Mouse (Mus musculus): ENCODE measurements around the gene Gm6880. TPM values are rescaled to one million over a fixed set of nuclear protein-coding genes. Genes with fewer than 3 reads are reported as not detected.

The Gm6880 gene
- total and polyA plus RNA-seq, 3 experiments = 0.59 TPM; not detected in 2

DNA sequence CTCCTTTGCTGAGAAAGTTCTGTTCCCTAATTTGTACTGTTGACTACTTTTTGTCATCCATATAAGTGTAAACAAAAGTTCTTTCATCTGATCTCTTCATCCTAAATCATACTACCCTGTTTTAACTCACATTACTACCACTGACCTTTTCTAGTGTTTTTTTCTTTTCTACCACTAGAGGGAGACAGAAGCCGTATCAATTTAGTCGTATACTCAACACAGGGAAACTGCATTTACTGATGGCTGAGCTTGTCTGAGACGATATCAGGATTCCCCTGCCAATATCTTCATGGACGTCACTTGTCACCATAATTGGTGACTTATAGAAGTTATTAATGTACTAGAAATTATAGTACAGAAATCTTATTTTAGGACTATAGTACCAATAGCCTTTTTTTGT lies 28.4 kb downstream of the Gm6880 start:
- in situ Hi-C loops (cut with MboI; ENCODE audit: low pct_ligation_motif_present, low pct_unique_long_range_greater_than_20kb, low sequenced_read_pairs) = no loop called here
- Histone ChIP-seq H3K9ac (ENCODE audit: insufficient read depth, low read depth) (no peak overlapping the region), H3K4me1 (ENCODE audit: control insufficient read depth in 1 of 2, insufficient read depth in 2 of 2) (no peaks in the 10 kb centered on the region), H3K4me3 (replicated peaks in 1 of 3; ENCODE audit: low read depth in 2 of 3, low read length in 2 of 3, poor library complexity in 1 of 3) (no peak overlapping the region), H3K27ac (ENCODE audit: insufficient read depth, low read depth) (no peak overlapping the region), H3K36me3 (replicated peaks in 1 of 2; ENCODE audit: control insufficient read depth in 1 of 2, insufficient read depth in 1 of 2, low read length in 1 of 2) (peaks cover 20 to 40% of the 10 kb centered on the region in 2 experiments), H3K4me2 (ENCODE audit: insufficient read depth, low read depth, poor library complexity, severe bottlenecking) (no peak overlapping the region), H3K9me3 (replicated peaks; ENCODE audit: low read length) (no peaks in the 10 kb centered on the region), H3K79me2 (replicated peaks; ENCODE audit: control insufficient read depth, extremely low read depth, insufficient read depth, poor library complexity, severe bottlenecking) (no peaks in the 10 kb centered on the region), H3K27me3 (replicated peaks) (no peaks in the 10 kb centered on the region)
- TF ChIP-seq E2F4 (IDR thresholded peaks at IDR 0.05; ENCODE audit: insufficient replicate concordance, low read depth, low read length) (no peak), CTCF (conservative IDR thresholded peaks at IDR 0.05 in 1 of 2, IDR thresholded peaks at IDR 0.05 in 1 of 2; ENCODE audit: low read depth in 2 of 2, low read length in 2 of 2) (peak; percentile 14 to 67; a peak in 2 of 4 replicates), BHLHE40 (IDR thresholded peaks at IDR 0.05; ENCODE audit: low read depth, low read length) (no peak), MEF2A (IDR thresholded peaks at IDR 0.05; ENCODE audit: borderline replicate concordance, low read depth, low read length) (no peak), SMC3 (IDR thresholded peaks at IDR 0.05; ENCODE audit: low read depth, low read length) (no peak), RAD21 (IDR thresholded peaks at IDR 0.05; ENCODE audit: low read depth, low read length) (peak; percentile 66), JUND (conservative IDR thresholded peaks at IDR 0.05; ENCODE audit: low read depth, low read length) (no peak), NELFE (IDR thresholded peaks at IDR 0.05; ENCODE audit: low read depth, low read length) (no peak)
- DNase-seq (ENCODE audit: extremely low read depth) = peak; percentile 46
- dilution Hi-C loops (cut with MboI; ENCODE audit: extremely low pct_ligation_motif_present, extremely low pct_unique_long_range_greater_than_20kb, low sequenced_read_pairs) = no loop called here

DNA sequence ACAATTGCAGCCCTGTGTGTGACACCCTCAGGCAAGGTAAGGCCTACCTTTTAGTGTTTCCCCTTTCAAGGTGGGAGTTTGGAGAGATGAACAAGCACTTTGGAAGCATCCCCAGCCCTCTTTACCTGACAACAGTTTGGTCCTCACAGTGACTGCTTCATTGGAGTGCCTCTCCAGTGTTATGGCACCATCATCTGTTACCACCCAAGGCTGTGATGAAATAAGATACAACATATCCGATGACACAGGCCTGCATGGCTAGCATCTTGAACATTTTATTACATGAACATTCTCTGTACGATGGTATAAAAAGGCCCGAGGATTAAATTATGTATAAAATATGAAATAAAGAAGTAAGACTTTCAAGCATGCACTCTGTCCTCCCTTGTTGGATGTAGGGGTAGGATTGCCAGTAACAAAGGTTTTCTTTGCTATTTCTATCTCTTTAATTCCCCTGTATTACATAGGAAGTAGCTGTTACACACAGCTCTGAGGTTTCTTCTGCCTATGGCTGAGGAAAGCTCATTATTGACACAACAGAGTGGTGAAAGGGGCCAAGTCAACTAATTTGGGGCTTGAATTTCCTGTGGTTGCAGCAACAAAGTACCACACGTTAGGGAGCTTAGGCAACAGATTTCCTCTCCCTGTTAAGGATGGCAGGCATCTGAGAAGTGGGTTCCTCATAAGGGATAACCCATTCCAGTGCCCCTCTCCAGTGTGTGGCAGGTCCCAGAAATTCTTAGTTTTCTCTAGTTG lies 29.9 kb downstream of the Gm6880 start:
- in situ Hi-C loops (cut with MboI; ENCODE audit: low pct_ligation_motif_present, low pct_unique_long_range_greater_than_20kb, low sequenced_read_pairs) = no loop called here

More for the DNA sequence above, 29.9 kb downstream of the Gm6880 start:
- Histone ChIP-seq H3K4me2 (ENCODE audit: insufficient read depth, low read depth, poor library complexity, severe bottlenecking) (no peak overlapping the region), H3K4me3 (replicated peaks in 1 of 3; ENCODE audit: low read depth in 2 of 3, low read length in 2 of 3, poor library complexity in 1 of 3) (no peak overlapping the region), H3K36me3 (replicated peaks in 1 of 2; ENCODE audit: control insufficient read depth in 1 of 2, insufficient read depth in 1 of 2, low read length in 1 of 2) (peaks cover 27 to 51% of the 10 kb centered on the region in 2 experiments), H3K27ac (ENCODE audit: insufficient read depth, low read depth) (no peak overlapping the region), H3K27me3 (replicated peaks) (no peaks in the 10 kb centered on the region), H3K9ac (ENCODE audit: insufficient read depth, low read depth) (no peak overlapping the region), H3K79me2 (replicated peaks; ENCODE audit: control insufficient read depth, extremely low read depth, insufficient read depth, poor library complexity, severe bottlenecking) (no peaks in the 10 kb centered on the region), H3K9me3 (replicated peaks; ENCODE audit: low read length) (no peaks in the 10 kb centered on the region), H3K4me1 (ENCODE audit: control insufficient read depth in 1 of 2, insufficient read depth in 2 of 2) (no peaks in the 10 kb centered on the region)
- TF ChIP-seq MYC (IDR thresholded peaks at IDR 0.05; ENCODE audit: low read depth, low read length) (no peak), JUN (IDR thresholded peaks at IDR 0.05; ENCODE audit: insufficient read depth, low read depth, low read length) (no peak), POLR2A (IDR thresholded peaks at IDR 0.05; ENCODE audit: low read depth, low read length) (no peak), IRF4 (IDR thresholded peaks at IDR 0.05; ENCODE audit: low read depth, low read length) (no peak), JUND (conservative IDR thresholded peaks at IDR 0.05; ENCODE audit: low read depth, low read length) (no peak), CHD1 (IDR thresholded peaks at IDR 0.05; ENCODE audit: low read depth, low read length) (no peak), MXI1 (IDR thresholded peaks at IDR 0.05; ENCODE audit: low read depth, low read length) (no peak), POLR2AphosphoS2 (IDR thresholded peaks at IDR 0.05; ENCODE audit: low read depth, low read length) (no peak), ZKSCAN1 (IDR thresholded peaks at IDR 0.05; ENCODE audit: borderline replicate concordance, low read depth, low read length) (no peak), ETS1 (conservative IDR thresholded peaks at IDR 0.05; ENCODE audit: low read depth, low read length) (no peak), HCFC1 (IDR thresholded peaks at IDR 0.05; ENCODE audit: low read depth, low read length) (no peak), UBTF (IDR thresholded peaks at IDR 0.05; ENCODE audit: low read depth, low read length) (no peak), MEF2A (IDR thresholded peaks at IDR 0.05; ENCODE audit: borderline replicate concordance, low read depth, low read length) (no peak), ZNF384 (IDR thresholded peaks at IDR 0.05; ENCODE audit: low read depth, low read length) (no peak), MAX (IDR thresholded peaks at IDR 0.05; ENCODE audit: low read length) (no peak), SIN3A (IDR thresholded peaks at IDR 0.05; ENCODE audit: low read length) (no peak)
- dilution Hi-C loops (cut with MboI; ENCODE audit: extremely low pct_ligation_motif_present, extremely low pct_unique_long_range_greater_than_20kb, low sequenced_read_pairs) = no loop called here
- DNase-seq (ENCODE audit: extremely low read depth) = no peak
